Comparison of ENCODE assay signal across 12 mouse cellular contexts in genomic region chr2:166899161-166899560, GRCm38 (mm10).
"Had no signal": no experiment of that assay in that cellular context is flagged by ENCODE, and none has a peak within 500 bp of the region (broad histone marks: within the 10 kb centered on the region; RNA-seq: fewer than 3 reads in every experiment).

No protein-coding gene starts in this region.

- H3K9me3 ChIP-seq: limb, embryonic 15.5 days; midbrain, embryonic 10.5 days; neural tube, embryonic 13.5 days; stomach, embryonic 15.5 days had no signal

- H3K4me3 ChIP-seq: left cerebral cortex, adult 2 months; limb, embryonic 15.5 days; midbrain, embryonic 10.5 days; neural tube, embryonic 13.5 days; stomach, embryonic 15.5 days had no signal

- H3K27me3 ChIP-seq: limb, embryonic 15.5 days; neural tube, embryonic 13.5 days; stomach, embryonic 15.5 days had no signal

- ATAC-seq: midbrain, embryonic 16.5 days had no signal

- H3K4me2 ChIP-seq: limb, embryonic 15.5 days; neural tube, embryonic 13.5 days; stomach, embryonic 15.5 days had no signal

- H3K27ac ChIP-seq: left cerebral cortex, adult 2 months; limb, embryonic 15.5 days; liver, embryonic 14.5 days; midbrain, embryonic 10.5 days; neural tube, embryonic 13.5 days; stomach, embryonic 15.5 days had no signal

- H3K9ac ChIP-seq: limb, embryonic 15.5 days; liver, embryonic 14.5 days; neural tube, embryonic 13.5 days; stomach, embryonic 15.5 days had no signal

- DNase-seq: kidney, adult 8-10 months; kidney, postnatal 25 days; lung, adult 18-20 months; retina, postnatal 1 day; thymus, postnatal 4 days had no signal

- H3K4me1 ChIP-seq: limb, embryonic 15.5 days; midbrain, embryonic 10.5 days; neural tube, embryonic 13.5 days; stomach, embryonic 15.5 days had no signal

- H3K36me3 ChIP-seq: stomach, embryonic 15.5 days had no signal
